Mouse (Mus musculus): ENCODE measurements around the gene Bbox1. TPM values are rescaled to one million over a fixed set of nuclear protein-coding genes. Genes with fewer than 3 reads are reported as not detected.
A peak's percentile ranks its signal among the peaks of the same experiment; 100 is the strongest.

Bbox1 gene
- total RNA-seq (2021) = under 1 TPM; 0.11 to 0.48 TPM

DNA sequence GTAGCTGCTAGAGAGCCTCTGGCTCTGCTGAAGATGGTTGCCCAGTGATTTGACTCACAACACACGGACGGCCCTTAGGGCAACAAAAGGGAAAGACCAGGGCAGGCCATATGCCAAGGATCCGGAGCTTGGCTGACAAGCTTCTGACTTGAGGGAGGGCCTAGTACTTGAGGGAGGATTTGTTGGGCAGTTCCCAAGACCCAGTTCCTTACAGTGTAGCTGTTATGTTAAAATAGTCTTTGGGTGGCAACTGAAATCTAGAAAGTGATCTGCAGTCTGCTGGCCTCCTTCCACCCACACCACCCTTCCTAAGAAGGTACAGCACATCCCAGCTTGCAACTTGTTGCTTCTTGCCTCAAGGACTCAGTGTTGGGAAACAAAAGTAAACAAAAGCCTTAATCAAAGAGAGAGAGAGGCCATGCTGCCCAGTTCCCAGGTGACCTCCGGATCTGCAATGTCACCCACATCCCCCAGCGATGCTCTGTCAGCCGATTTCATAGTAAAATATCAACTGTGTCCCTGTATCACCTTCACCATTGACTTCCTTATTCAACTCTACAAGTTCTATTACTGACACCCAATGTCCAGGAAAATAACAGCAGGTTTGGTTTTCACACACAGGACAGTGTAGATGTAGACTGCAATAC lies at the start of gene Bbox1:
TSS of gene Bbox1 (minus strand) at position 52 of the 647 bp plus-strand sequence.
- intact Hi-C loops (cut with DNase I) = no loop called here
- peak in 1 of 2 experiments; percentile 6 for DNase-seq (ENCODE audit: low spot score in 2 of 2)

DNA sequence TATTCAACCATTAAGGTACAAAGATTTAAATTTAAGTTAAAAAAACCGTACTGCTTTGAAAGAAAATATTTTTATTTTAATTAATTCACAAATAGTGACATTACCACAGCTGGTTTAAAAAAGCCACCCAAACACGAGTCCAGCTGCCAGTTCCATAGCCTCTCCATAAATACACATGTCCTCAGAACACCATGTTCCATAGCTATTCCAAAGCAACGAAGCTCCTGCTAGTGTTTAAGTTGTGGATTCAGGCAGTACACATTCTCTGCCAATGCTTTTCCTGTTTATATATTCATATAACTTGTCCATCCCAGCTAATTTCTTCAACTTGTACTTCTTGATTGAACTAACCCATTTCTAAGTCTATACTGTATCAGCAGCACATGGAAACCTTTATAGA lies 49.5 kb upstream of the Bbox1 start:
- intact Hi-C loops (cut with DNase I) = loop anchor here (10.0 kb wide), 1 partner anchor 449 kb away; the partner anchor contains the start of gene Lgr4
- no peak for DNase-seq (ENCODE audit: low spot score in 2 of 2)

GRCm38 (mm10) chr2:110362432-110363283 lies 48.3 kb upstream of the Bbox1 start, which contains the start of gene Fibin:
Gene Fibin, minus strand, starts transcription at chr2:110363183.
- intact Hi-C loops (cut with DNase I) = loop anchor here (10.0 kb wide), 1 partner anchor 448 kb away; the partner anchor contains the start of gene Lgr4
- peak; percentile 58 to 59 for DNase-seq (ENCODE audit: low spot score in 2 of 2)

- DNase-seq (ENCODE audit: low spot score in 2 of 2) = no peak
- intact Hi-C loops (cut with DNase I) = no loop called here
Measured at GRCm38 (mm10) chr2:110353302-110353970, 39.1 kb upstream of the Bbox1 start.

GRCm38 (mm10) chr2:110351843-110352251 lies 37.5 kb upstream of the Bbox1 start:
- intact Hi-C loops (cut with DNase I) = no loop called here
- DNase-seq (ENCODE audit: low spot score in 2 of 2) = no peak

- no peak for DNase-seq (ENCODE audit: low spot score in 2 of 2)
- intact Hi-C loops (cut with DNase I) = no loop called here
Measured at GRCm38 (mm10) chr2:110351406-110351805, 37.0 kb upstream of the Bbox1 start.

DNA sequence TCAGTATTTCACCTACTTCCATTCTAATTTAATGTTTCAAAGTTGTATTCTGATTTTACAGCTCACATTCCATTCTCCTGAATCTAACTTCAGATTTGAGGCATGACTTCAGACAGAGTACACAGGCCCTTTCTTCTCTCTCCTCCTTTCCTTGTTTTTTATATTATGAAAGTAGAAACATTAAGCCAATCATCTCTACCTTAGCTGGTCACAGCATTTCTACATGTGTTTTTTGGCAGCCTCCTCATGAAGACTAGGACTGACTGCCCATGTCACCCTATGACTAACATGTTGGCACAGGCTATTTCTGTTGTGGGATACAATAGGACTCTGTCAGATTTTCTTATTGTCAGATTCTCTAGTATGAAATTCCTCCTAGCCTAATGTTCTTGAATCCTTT lies 14.6 kb upstream of the Bbox1 start:
- intact Hi-C loops (cut with DNase I) = no loop called here
- no peak for DNase-seq (ENCODE audit: low spot score in 2 of 2)

- intact Hi-C loops (cut with DNase I) = no loop called here
Measured at GRCm38 (mm10) chr2:110319949-110320348, 5.6 kb upstream of the Bbox1 start.

GRCm38 (mm10) chr2:110319266-110319665 lies 4.9 kb upstream of the Bbox1 start:
- no peak for DNase-seq (ENCODE audit: low spot score in 2 of 2)
- intact Hi-C loops (cut with DNase I) = no loop called here

More at GRCm38 (mm10) chr2:110319949-110320348, 5.6 kb upstream of the Bbox1 start:
- peak in 1 of 2 experiments; percentile 7 for DNase-seq (ENCODE audit: low spot score in 2 of 2)

- DNase-seq (ENCODE audit: low spot score in 2 of 2) = no peak
- intact Hi-C loops (cut with DNase I) = no loop called here
Measured at GRCm38 (mm10) chr2:110318719-110319118, 4.4 kb upstream of the Bbox1 start.

DNA sequence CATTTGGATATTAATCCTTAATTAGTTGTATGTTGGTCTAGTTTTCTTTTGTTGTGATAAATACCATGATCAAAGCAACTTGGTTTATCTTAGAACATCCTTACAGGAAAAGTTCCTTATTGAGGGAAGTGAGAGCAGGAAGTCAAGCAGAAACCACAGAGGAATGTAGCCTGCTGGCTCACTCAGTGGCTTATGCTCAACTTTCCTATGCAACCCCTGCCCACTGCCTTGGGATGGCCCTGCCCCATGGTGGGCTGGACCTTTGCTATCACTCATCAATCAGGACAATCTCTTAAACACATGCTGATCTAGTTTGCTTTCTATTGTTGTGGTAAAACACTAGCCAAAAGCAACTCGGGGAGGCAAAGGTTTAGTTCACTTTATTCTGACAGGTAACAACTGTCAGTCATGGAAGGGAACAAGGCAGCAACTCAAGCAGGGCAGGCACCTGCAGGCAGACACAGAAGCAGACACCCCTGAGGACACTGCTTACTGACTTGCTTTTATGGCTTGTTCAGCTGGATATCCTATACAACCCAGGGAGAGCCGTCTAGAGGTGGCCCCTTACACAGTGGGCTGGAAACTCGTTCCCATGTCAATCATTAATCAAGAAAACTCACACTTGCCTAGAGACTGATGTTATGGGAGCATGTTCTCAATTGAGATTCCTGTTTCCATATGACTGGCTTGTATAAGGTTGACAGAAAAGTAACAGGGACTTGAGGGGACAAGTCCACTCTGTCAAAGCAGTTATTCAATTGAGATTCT lies 1.9 kb upstream of the Bbox1 start:
- intact Hi-C loops (cut with DNase I) = no loop called here

DNA sequence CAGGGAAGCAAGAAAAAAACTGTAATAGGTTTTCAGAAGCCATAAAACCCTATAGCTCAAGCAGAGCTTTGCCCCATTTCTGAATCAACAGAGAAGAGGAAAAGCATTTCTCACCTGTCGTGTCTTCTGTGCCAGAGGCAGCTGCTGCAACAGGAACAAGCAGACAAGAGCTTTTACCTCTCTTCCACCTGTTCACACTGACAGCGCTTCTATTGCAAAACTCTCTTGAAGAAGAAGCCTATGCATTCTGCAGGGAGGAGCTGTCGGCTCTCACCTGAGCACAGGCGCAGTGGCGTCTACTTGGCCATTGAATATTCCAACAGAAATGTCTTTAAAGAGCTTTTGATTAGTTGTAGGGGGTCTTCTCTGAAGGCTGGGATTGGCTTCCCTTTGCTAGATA lies 286 bp downstream of the Bbox1 start:
- intact Hi-C loops (cut with DNase I) = no loop called here
- no peak for DNase-seq (ENCODE audit: low spot score in 2 of 2)

More for the DNA sequence above, 1.9 kb upstream of the Bbox1 start:
- DNase-seq (ENCODE audit: low spot score in 2 of 2) = no peak

DNA sequence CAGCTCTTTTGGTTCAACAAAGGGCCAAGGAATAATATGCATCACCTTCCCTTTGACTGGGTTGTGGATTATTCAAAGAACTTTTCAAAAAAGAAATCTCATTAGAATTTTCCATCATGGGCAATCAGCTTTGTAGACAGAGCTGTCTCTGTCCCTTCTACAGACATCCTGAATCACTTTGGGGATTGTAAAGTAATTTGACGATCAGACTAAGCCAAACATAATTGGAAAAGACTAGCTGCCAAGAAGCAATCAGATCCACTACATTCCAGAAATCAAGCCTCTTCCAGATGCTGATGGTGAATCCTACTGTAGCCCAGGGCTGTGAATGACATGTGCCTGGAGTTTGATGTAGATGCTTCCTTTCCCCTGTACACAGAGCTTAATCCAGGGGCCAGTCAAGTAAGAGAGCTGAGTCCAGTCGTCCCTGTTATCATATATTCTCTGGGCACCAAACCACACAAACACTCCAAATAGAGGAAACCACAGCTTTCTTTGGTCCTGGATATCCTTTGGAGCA lies 995 bp downstream of the Bbox1 start:
- intact Hi-C loops (cut with DNase I) = no loop called here
- no peak for DNase-seq (ENCODE audit: low spot score in 2 of 2)

GRCm38 (mm10) chr2:110305358-110306283 lies 8.7 kb downstream of the Bbox1 start:
- DNase-seq (ENCODE audit: low spot score in 2 of 2) = no peak
- intact Hi-C loops (cut with DNase I) = no loop called here

DNA sequence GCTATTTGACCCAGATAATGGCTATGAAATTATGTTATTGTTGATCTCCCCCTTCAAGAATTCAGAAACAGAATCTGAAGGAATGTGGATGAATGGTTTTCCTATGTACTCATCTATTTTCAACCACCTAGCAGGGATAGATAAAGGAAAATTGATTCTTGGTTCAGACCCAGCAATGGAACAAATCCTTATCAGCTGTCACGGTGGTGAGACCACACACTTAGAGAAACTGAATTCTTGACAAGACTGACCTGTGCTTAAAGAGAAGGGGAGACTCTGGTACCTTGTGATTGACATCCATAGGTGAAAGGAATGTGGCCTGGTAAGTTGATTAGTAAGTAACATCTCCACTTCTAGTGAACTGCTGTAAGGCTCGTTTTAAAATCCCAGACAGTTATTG lies 12.1 kb downstream of the Bbox1 start:
- intact Hi-C loops (cut with DNase I) = no loop called here
- no peak for DNase-seq (ENCODE audit: low spot score in 2 of 2)

- DNase-seq (ENCODE audit: low spot score in 2 of 2) = no peak
- intact Hi-C loops (cut with DNase I) = no loop called here
Measured at GRCm38 (mm10) chr2:110301314-110301713, 13.0 kb downstream of the Bbox1 start.

- DNase-seq (ENCODE audit: low spot score in 2 of 2) = no peak
- intact Hi-C loops (cut with DNase I) = no loop called here
Measured at GRCm38 (mm10) chr2:110294927-110295326, 19.4 kb downstream of the Bbox1 start.

DNA sequence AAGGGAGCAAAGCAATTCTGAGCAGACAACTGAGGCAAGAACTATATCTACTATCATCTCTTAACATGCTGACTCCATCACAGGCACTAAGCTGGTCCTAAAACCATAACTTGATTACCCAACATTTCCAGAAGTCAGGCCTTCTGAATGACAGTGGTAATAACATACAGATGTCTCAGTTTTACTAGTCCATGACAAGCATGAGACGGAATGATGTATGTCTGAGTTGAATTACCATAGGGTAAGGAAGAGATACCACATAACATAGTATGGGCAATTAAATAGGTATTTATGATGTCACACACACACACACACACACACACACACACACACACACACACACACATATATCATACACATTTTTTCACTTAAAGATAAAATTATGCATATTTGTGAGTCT lies 26.4 kb downstream of the Bbox1 start:
- DNase-seq (ENCODE audit: low spot score in 2 of 2) = no peak
- intact Hi-C loops (cut with DNase I) = no loop called here

Measured in left cerebral cortex, postnatal 25 days (tissue).